ENCODE assay signal across 17 mouse cellular contexts in the genomic region with DNA sequence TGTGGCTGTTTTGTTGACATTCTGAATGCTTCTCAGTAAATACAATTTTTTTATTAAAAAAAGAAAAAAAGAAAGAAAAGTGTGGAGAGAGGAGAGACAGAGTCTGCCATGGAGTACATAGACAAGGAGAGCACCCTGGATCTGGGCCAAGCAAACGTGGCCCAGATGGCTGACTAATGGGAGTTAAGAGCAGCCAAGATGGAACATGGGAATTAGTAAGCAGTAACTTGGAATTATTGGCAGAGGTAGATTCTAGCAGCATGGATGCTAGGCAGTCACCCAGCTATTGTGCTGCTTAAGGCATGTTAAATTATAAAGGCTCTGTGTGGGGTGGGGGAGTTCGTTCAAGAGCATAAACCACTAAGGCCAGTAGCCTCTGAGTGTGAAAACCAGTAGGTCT. TPM values are rescaled to one million over a fixed set of nuclear protein-coding genes. Genes with fewer than 3 reads are reported as not detected.
A peak's percentile ranks its signal among the peaks of the same experiment; 100 is the strongest.
DNase-seq lines count a peak whose midpoint lies in the region; TF ChIP-seq lines count a peak whose summit lies in the region.
"Had no signal": no experiment of that assay in that cellular context is flagged by ENCODE, and none has a peak within 500 bp of the region (broad histone marks: within the 10 kb centered on the region; RNA-seq: fewer than 3 reads in every experiment).

No protein-coding gene starts in this region.

- intact Hi-C loops in gastrocnemius, postnatal 14 days (cut with DNase I; ENCODE audit: low total_unique reads): no loop called here
- intact Hi-C loops in gastrocnemius, postnatal 36 days (cut with DNase I): no loop called here

- DNase-seq in cerebellum, adult 9-10 months: peak; percentile 5
- no peak for DNase-seq in cerebellum, adult 8-10 months
- DNase-seq in layer of hippocampus, adult 2 months (ENCODE audit: low spot score in 2 of 2): peak; percentile 3 to 21
- DNase-seq in layer of hippocampus, postnatal 10 days (ENCODE audit: low spot score in 2 of 2): no peak
- DNase-seq in adipocyte (ENCODE audit: low spot score): peak; percentile 10
- DNase-seq in cerebellum, postnatal 36 days: peak; percentile 11 to 13
- DNase-seq in gastrocnemius, postnatal 14 days: no peak
- DNase-seq in gastrocnemius, postnatal 36 days: no peak
- DNase-seq: kidney, adult 11 months; kidney, postnatal 36 days had no signal

- H3K27ac ChIP-seq in layer of hippocampus, adult 2 months: no peak overlapping the region
- H3K27ac ChIP-seq: embryonic facial prominence, embryonic 12.5 days; heart, embryonic 13.5 days; hindbrain, embryonic 13.5 days had no signal

- TF ChIP-seq CTCF in layer of hippocampus, adult 2 months (conservative IDR thresholded peaks at IDR 0.05): no peak

- no peak overlapping the region for H3K4me3 ChIP-seq in layer of hippocampus, adult 2 months
- H3K4me3 ChIP-seq: embryonic facial prominence, embryonic 12.5 days; heart, embryonic 13.5 days; hindbrain, embryonic 13.5 days; megakaryocyte, embryonic 14.5 days had no signal

RNA-seq across cellular contexts. Expression of a gene that starts 4.0 kb away (rescaled TPM):
- total RNA-seq in layer of hippocampus, adult 2 months (2021): under 1 TPM in 1 of 2 experiments, not detected in 1; 0.15 TPM
- total RNA-seq in layer of hippocampus, postnatal 10 days (2021): under 1 TPM; 0.09 to 0.14 TPM
- total RNA-seq in gastrocnemius, postnatal 14 days (2021): not detected
- total RNA-seq in gastrocnemius, postnatal 36 days (2021): not detected
- total RNA-seq: gastrocnemius, postnatal 4 days; MEL; monocyte, adult 5-6 weeks had no signal

RNA-seq across cellular contexts. Expression of a gene that starts 22.3 kb away (rescaled TPM):
- total RNA-seq in layer of hippocampus, adult 2 months (2021): 1 to 10 TPM; 4.9 to 5.4 TPM
- 10 to 100 TPM; 17.7 to 20.1 TPM for total RNA-seq in layer of hippocampus, postnatal 10 days (2021)
- total RNA-seq in gastrocnemius, postnatal 14 days (2021): under 1 TPM in 1 of 2 experiments, not detected in 1; 0.09 TPM
- not detected for total RNA-seq in gastrocnemius, postnatal 36 days (2021)
- total RNA-seq: monocyte, adult 5-6 weeks had no signal

Comparison
In these comparisons a context has a peak if more than half of its experiments do, and no peak if none do; other contexts are left out.
1. DNase-seq: peak in cerebellum, adult 9-10 months (single experiment), layer of hippocampus, adult 2 months (2 of 2), adipocyte (single experiment) and cerebellum, postnatal 36 days (2 of 2); none in cerebellum, adult 8-10 months (single experiment), layer of hippocampus, postnatal 10 days (0 of 2), gastrocnemius, postnatal 14 days (single experiment) and gastrocnemius, postnatal 36 days (0 of 2).
2. RNA of a gene that starts 22.3 kb away (total RNA-seq): 17.7 to 20.1 TPM in layer of hippocampus, postnatal 10 days and 4.9 to 5.4 TPM in layer of hippocampus, adult 2 months; not detected in gastrocnemius, postnatal 36 days and 0.09 TPM in gastrocnemius, postnatal 14 days; every median in the first group is over 4 times any median in the second.